Mouse (Mus musculus) C2C12 (cell line): Measurements from ENCODE around the gene Fam198a. TPM values are rescaled to one million over a fixed set of nuclear protein-coding genes. Genes with fewer than 3 reads are reported as not detected.
A peak's percentile ranks its signal among the peaks of the same experiment; 100 is the strongest.

Experiments
- H3K27me3 ChIP-seq: one replicate; pipeline ENCODE4 v1.6.1; 2011; ENCODE audit not compliant: control insufficient read depth, insufficient read depth, insufficient read length
- H3K36me3 ChIP-seq: one replicate; pipeline ENCODE4 v1.6.1; 2011; ENCODE audit not compliant: control insufficient read depth, insufficient read depth
- H3K4me3 ChIP-seq: one replicate; pipeline ENCODE4 v1.5.1; 2011; ENCODE audit warnings: mild to moderate bottlenecking, control low read depth; ENCODE audit not compliant: poor library complexity, insufficient read depth, severe bottlenecking
- H3K79me2 ChIP-seq: one replicate; pipeline ENCODE4 v1.6.1; 2011; ENCODE audit not compliant: control insufficient read depth, insufficient read depth
- H3K79me3 ChIP-seq: one replicate; pipeline ENCODE4 v1.6.1; 2011; ENCODE audit warnings: low read depth, control low read depth
- H3ac ChIP-seq: one replicate; pipeline ENCODE3; 2011; ENCODE audit warnings: low read depth; ENCODE audit not compliant: control insufficient read depth, insufficient read length
- CEBPB ChIP-seq: IDR thresholded peaks from one replicate; pipeline ENCODE4 v1.6.1; 2011; ENCODE audit warnings: low read depth, mild to moderate bottlenecking, control low read depth, moderate library complexity
- CTCF ChIP-seq: IDR thresholded peaks from one replicate; pipeline ENCODE4 v1.5.1; 2011; ENCODE audit not compliant: control insufficient read depth, insufficient read depth, insufficient read length
- FOSL1 ChIP-seq: IDR thresholded peaks from one replicate; pipeline ENCODE4 v1.8.0; 2011; ENCODE audit warnings: mild to moderate bottlenecking, low read length; ENCODE audit not compliant: poor library complexity, insufficient read depth, severe bottlenecking
- MAX ChIP-seq: IDR thresholded peaks from one replicate; pipeline ENCODE4 v1.6.1; 2011; ENCODE audit warnings: mild to moderate bottlenecking, control low read depth
- MYOD1 ChIP-seq: IDR thresholded peaks from one replicate; pipeline ENCODE4 v1.6.1; 2011; ENCODE audit warnings: low read depth; ENCODE audit not compliant: control insufficient read depth, insufficient read length
- MYOG ChIP-seq: IDR thresholded peaks from one replicate; pipeline ENCODE4 v1.6.1; 2011; ENCODE audit not compliant: control insufficient read depth, insufficient read length; ENCODE audit errors: extremely low read depth
- USF1 ChIP-seq: IDR thresholded peaks from one replicate; pipeline ENCODE4 v1.6.1; 2011; ENCODE audit warnings: low read depth, mild to moderate bottlenecking, control low read depth, moderate library complexity
- polyA plus RNA-seq: library from polyadenylated mRNA; unstranded; fragments of >200 nt; fragmentation: generic; extraction: Trizol; gene quantifications from one replicate; pipeline ENCODE4 v1.2.1, GENCODE M21; 2012; ENCODE audit warnings: missing spikeins

The Fam198a gene
- polyA plus RNA-seq, 1 experiment, result not detected

DNA sequence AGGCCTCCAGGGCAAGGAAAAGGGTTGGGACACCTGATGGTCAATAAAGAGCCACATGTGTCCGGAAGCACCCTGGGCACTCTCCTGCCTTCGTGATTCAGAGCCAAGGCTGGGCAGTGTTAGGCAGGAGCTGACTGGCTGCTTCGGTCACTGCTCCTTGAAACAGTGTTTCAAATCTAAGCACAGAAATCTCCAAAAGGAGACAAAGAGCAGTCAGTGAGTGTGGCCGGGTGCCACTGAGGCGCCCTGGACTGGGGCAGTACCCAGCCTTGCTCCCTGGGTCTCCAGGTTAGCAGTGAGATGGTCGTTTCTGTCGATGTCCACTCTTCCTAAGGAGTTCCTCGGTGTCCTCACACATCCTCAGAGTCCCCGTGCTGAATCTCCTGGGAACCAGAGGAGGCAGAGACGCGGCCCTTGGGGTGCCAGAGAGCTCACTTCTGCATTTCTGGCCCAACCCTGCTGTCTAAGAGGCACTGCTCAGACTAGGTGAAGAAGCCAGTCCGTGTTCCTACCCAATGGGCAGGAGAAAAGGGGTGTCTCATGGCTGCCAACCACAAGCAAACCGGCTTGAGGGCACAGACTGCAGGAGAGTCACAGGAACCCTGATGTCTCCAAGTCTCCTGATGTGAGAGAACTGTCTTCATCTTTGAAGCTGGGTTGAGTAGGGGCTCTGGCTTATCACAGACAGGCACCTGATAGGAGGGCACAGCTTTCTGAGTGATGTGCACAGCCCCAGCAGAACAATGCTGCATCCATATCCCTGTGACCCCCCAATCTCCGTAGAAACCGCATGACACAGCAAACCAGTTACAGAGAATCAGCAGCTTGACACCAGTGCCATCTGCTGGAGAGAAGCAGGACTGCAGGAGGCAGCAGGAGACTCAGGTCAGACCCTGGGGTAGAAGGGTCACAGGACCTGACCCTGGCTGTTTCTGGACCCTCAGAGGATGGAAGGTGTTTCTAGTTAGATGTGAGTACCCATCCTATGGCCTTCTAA lies 34.0 kb downstream of the Fam198a start:
- Histone ChIP-seq H3ac (no peak overlapping the region), H3K79me3 (no peaks in the 10 kb centered on the region), H3K27me3 (peaks cover 4% of the 10 kb centered on the region), H3K4me3 (no peak overlapping the region), H3K36me3 (no peaks in the 10 kb centered on the region), H3K79me2 (no peaks in the 10 kb centered on the region)
- no peak for TF ChIP-seq MYOG
- peak; percentile 92 for TF ChIP-seq CTCF

DNA sequence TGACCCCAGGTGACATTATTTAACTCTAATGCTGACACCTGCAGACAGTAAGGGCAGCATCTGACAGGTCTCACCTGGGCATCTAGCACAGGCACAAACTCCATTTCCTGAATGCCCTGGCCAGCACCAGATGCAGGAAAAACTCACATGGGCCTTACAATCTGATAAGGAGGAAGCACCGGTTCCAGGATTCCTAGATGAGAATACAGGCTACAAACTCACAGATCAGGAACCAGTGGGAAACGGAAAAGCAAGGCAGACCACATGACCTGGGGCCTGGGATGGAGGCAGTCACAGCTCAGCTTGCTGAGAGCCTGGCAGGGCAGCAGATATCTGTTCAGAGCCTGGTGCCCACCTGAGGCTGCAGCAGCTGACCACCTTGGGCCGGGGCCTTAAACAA lies 38.1 kb downstream of the Fam198a start:
- no peak overlapping the region for H3ac ChIP-seq
- peaks cover 18% of the 10 kb centered on the region for H3K27me3 ChIP-seq
- TF ChIP-seq USF1 (no peak), CEBPB (no peak), FOSL1 (no peak), CTCF (no peak), MYOD1 (no peak), MAX (no peak), MYOG (no peak)
- no peaks in the 10 kb centered on the region for H3K79me3 ChIP-seq
- H3K4me3 ChIP-seq, result no peak overlapping the region
- no peaks in the 10 kb centered on the region for H3K79me2 ChIP-seq
- no peaks in the 10 kb centered on the region for H3K36me3 ChIP-seq

DNA sequence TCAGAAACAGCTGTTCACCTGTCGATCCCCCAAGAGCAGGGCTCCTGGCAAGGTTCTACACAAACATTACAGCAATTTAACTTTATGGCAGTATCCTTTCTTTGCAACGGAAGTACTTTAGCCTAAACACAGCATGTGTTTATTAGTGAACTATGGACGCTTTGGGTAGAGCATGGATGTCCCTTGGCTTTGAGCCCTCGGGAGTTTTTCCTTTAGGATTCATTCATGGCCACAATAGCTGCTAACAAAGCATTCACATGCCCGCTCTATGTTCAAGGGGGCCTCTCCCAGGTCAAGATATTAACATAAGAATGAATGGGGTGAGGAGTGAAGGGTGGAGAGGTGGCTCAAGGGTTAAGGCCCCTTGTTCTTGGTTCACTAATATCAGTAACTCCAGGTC lies 38.7 kb downstream of the Fam198a start:
- peaks cover 18% of the 10 kb centered on the region for H3K27me3 ChIP-seq
- H3ac ChIP-seq, result no peak overlapping the region
- H3K36me3 ChIP-seq, result no peaks in the 10 kb centered on the region
- no peaks in the 10 kb centered on the region for H3K79me2 ChIP-seq
- H3K79me3 ChIP-seq, result no peaks in the 10 kb centered on the region
- TF ChIP-seq MAX (no peak), CTCF (no peak), MYOG (no peak), USF1 (no peak), FOSL1 (no peak), MYOD1 (no peak), CEBPB (no peak)
- no peak overlapping the region for H3K4me3 ChIP-seq

DNA sequence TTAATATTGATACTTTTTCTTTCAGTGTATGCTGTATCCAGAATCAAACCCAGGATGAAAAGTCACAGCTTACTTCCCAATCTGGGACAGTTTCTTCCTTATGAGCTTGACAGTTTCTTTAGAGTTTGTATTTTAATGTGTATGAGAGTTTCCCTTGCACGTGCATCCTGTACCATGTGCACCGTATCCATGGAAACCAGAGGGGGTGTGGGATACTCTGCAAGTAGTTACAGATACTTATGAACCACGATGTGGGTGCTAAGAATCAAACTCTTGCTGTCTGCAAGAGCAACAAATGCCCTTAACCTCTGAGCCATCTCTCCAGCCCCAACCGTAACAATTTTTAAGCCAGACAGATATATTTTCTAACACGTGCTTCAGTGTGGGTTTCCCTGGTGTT lies 40.3 kb downstream of the Fam198a start:
- Histone ChIP-seq H3K4me3 (no peak overlapping the region), H3ac (no peak overlapping the region), H3K36me3 (no peaks in the 10 kb centered on the region), H3K79me3 (no peaks in the 10 kb centered on the region), H3K27me3 (peaks cover 27% of the 10 kb centered on the region), H3K79me2 (no peaks in the 10 kb centered on the region)
- TF ChIP-seq CEBPB (no peak), FOSL1 (no peak), CTCF (no peak), MAX (no peak), MYOG (no peak), MYOD1 (no peak), USF1 (no peak)

DNA sequence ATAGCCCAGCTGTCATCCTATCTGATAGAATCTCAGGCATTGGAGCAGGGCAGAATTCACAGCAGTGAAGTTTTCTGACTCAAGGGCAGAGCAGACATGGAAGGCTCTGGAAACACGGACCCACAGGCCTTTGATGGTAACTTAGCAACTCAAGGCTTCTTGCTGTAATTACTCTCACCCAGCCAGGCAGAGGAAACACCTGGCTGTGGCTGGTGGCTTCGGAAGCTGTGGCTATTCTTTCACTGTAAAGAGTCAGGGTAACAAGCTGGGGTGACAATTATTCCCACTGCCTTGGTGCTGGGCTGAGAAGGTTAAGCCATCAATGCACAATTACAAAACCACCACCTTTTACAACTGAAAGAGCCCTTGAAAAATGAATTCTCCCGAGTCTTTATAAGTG lies 42.3 kb downstream of the Fam198a start:
- no peaks in the 10 kb centered on the region for H3K79me2 ChIP-seq
- H3ac ChIP-seq, result no peak overlapping the region
- H3K4me3 ChIP-seq, result no peak overlapping the region
- no peaks in the 10 kb centered on the region for H3K36me3 ChIP-seq
- H3K27me3 ChIP-seq, result peaks cover 35% of the 10 kb centered on the region
- no peaks in the 10 kb centered on the region for H3K79me3 ChIP-seq
- TF ChIP-seq USF1, result no peak
- no peak for TF ChIP-seq FOSL1
- TF ChIP-seq CEBPB, result no peak
- no peak for TF ChIP-seq MAX
- TF ChIP-seq MYOG, result no peak
- no peak for TF ChIP-seq CTCF
- no peak for TF ChIP-seq MYOD1
